Mouse (Mus musculus) small intestine, adult 2 months (tissue): Measurements from ENCODE around the gene Plekhh1. TPM values are rescaled to one million over a fixed set of nuclear protein-coding genes. Genes with fewer than 3 reads are reported as not detected.

Experiments
- H3K27ac ChIP-seq: fragments of 200-500 bp; 2 replicates; pipeline ENCODE4 v1.5.1; 2012; ENCODE audit warnings: low read depth, low read length, control low read depth, inconsistent platforms; ENCODE audit not compliant: insufficient read depth
- H3K27me3 ChIP-seq: fragments of 200-500 bp; 2 replicates; pipeline ENCODE4 v1.6.1; 2012; ENCODE audit warnings: mild to moderate bottlenecking, moderate library complexity, low read length, inconsistent platforms; ENCODE audit not compliant: control insufficient read depth, insufficient read depth
- H3K36me3 ChIP-seq: fragments of 200-500 bp; 2 replicates; pipeline ENCODE4 v1.6.1; 2012; ENCODE audit warnings: mild to moderate bottlenecking, low read length, control low read depth, inconsistent platforms; ENCODE audit not compliant: control insufficient read depth, insufficient read depth
- H3K4me1 ChIP-seq: fragments of 200-500 bp; 2 replicates; pipeline ENCODE4 v1.6.1; 2012; ENCODE audit warnings: low read length, inconsistent platforms, mixed read lengths; ENCODE audit not compliant: control insufficient read depth, insufficient read depth, insufficient read length
- H3K4me3 ChIP-seq: fragments of 200-500 bp; 2 replicates; pipeline ENCODE4 v1.5.1; 2012; ENCODE audit warnings: low read depth, mild to moderate bottlenecking, control low read depth, inconsistent platforms, low read length, moderate library complexity
- CTCF ChIP-seq: fragments of 200-500 bp; IDR thresholded peaks from 2 replicates; pipeline ENCODE4 v1.5.1; 2012; ENCODE audit warnings: low read depth, mild to moderate bottlenecking, control low read depth, inconsistent platforms, low read length, moderate library complexity, mixed read lengths; ENCODE audit not compliant: insufficient replicate concordance, insufficient read length; ENCODE audit errors: extremely low read depth
- POLR2A ChIP-seq: fragments of 200-500 bp; IDR thresholded peaks from 2 replicates; pipeline ENCODE4 v1.6.1; 2012; ENCODE audit warnings: low read depth, mild to moderate bottlenecking, control low read depth, inconsistent platforms, low read length, moderate library complexity
- WGBS: fragments of 180-500 bp; shearing (Covaris S2); methylation state at CpG from one replicate; pipeline ENCODE4 v1.1.7; 2018; 5-methylcytosine and 5-hydroxymethylcytosine counted together
- polyA plus RNA-seq: library from polyadenylated mRNA; depleted of rRNA; stranded (reverse); fragments of >200 nt; gene quantifications from 2 replicates; pipeline ENCODE4 v1.2.3, GENCODE M21; 2012

The Plekhh1 gene
- polyA plus RNA-seq, 1 experiment: 18.1 TPM

GRCm38 (mm10) chr12:78996271-78996670 lies 32.7 kb upstream of the Plekhh1 start:
- no peak for TF ChIP-seq POLR2A
- no peak for TF ChIP-seq CTCF
- no peak overlapping the region for H3K4me3 ChIP-seq
- H3K4me1 ChIP-seq: no peaks in the 10 kb centered on the region
- H3K36me3 ChIP-seq: no peaks in the 10 kb centered on the region
- 76% methylated on average over 4 of the region's 4 CpGs for WGBS
- no peak overlapping the region for H3K27ac ChIP-seq
- H3K27me3 ChIP-seq: no peaks in the 10 kb centered on the region

GRCm38 (mm10) chr12:78996711-78997110 lies 32.3 kb upstream of the Plekhh1 start:
- Histone ChIP-seq H3K4me1 (no peaks in the 10 kb centered on the region), H3K36me3 (no peaks in the 10 kb centered on the region), H3K4me3 (no peak overlapping the region), H3K27me3 (no peaks in the 10 kb centered on the region), H3K27ac (no peak overlapping the region)
- TF ChIP-seq POLR2A (no peak), CTCF (no peak)
- WGBS: 61% methylated on average over 7 of the region's 7 CpGs

- 70% methylated on average over 5 of the region's 5 CpGs for WGBS
- Histone ChIP-seq H3K27ac (no peak overlapping the region), H3K4me3 (no peak overlapping the region), H3K27me3 (peaks cover 8% of the 10 kb centered on the region; the same call in 1 of the 2 replicates), H3K4me1 (peaks cover 2% of the 10 kb centered on the region), H3K36me3 (no peaks in the 10 kb centered on the region)
- TF ChIP-seq CTCF (no peak), POLR2A (no peak)
Observed at GRCm38 (mm10) chr12:79002406-79002805, 26.6 kb upstream of the Plekhh1 start.

- Histone ChIP-seq H3K4me1 (peaks cover 2% of the 10 kb centered on the region), H3K4me3 (no peak overlapping the region), H3K27ac (no peak overlapping the region), H3K36me3 (no peaks in the 10 kb centered on the region), H3K27me3 (peaks cover 8% of the 10 kb centered on the region; the same call in 1 of the 2 replicates)
- no peak for TF ChIP-seq POLR2A
- no peak for TF ChIP-seq CTCF
- 91% methylated on average over 3 of the region's 3 CpGs for WGBS
Observed at GRCm38 (mm10) chr12:79002978-79003377, 26.0 kb upstream of the Plekhh1 start.

GRCm38 (mm10) chr12:79005456-79005855 lies 23.5 kb upstream of the Plekhh1 start:
- H3K4me1 ChIP-seq: peaks cover 2% of the 10 kb centered on the region
- H3K27me3 ChIP-seq: peaks cover 8% of the 10 kb centered on the region; the same call in 1 of the 2 replicates
- TF ChIP-seq POLR2A (no peak), CTCF (no peak)
- H3K36me3 ChIP-seq: no peaks in the 10 kb centered on the region
- no peak overlapping the region for H3K4me3 ChIP-seq
- no peak overlapping the region for H3K27ac ChIP-seq
- WGBS: 94% methylated on average over 5 of the region's 5 CpGs

- peaks cover 2% of the 10 kb centered on the region for H3K4me1 ChIP-seq
- 40% methylated on average over 9 of the region's 9 CpGs for WGBS
- H3K27me3 ChIP-seq: peaks cover 8% of the 10 kb centered on the region; the same call in 1 of the 2 replicates
- TF ChIP-seq CTCF: no peak
- TF ChIP-seq POLR2A: no peak
- no peak overlapping the region for H3K27ac ChIP-seq
- H3K36me3 ChIP-seq: no peaks in the 10 kb centered on the region
- peak overlapping the region; percentile 100 for H3K4me3 ChIP-seq
Observed at GRCm38 (mm10) chr12:79006076-79006475, 22.9 kb upstream of the Plekhh1 start.

- TF ChIP-seq CTCF (peak; percentile 35; the same call in 1 of the 2 replicates), POLR2A (no peak; the same call in 1 of the 2 replicates)
- Histone ChIP-seq H3K27me3 (peaks cover 8% of the 10 kb centered on the region; the same call in 1 of the 2 replicates), H3K36me3 (no peaks in the 10 kb centered on the region), H3K4me1 (peaks cover 2% of the 10 kb centered on the region), H3K4me3 (peak overlapping the region; percentile 100), H3K27ac (peak overlapping the region; percentile 51; the same call in 1 of the 2 replicates)
- under 1% methylated on average over 41 of the region's 53 CpGs for WGBS
Observed at GRCm38 (mm10) chr12:79006478-79007125, 22.4 kb upstream of the Plekhh1 start.
